Mouse (Mus musculus) heart, postnatal 0 days (tissue): ENCODE measurements around the gene Pdlim7. TPM values are rescaled to one million over a fixed set of nuclear protein-coding genes. Genes with fewer than 3 reads are reported as not detected.

Experiments used
- ATAC-seq: fragments of 200-750 bp; cut with Nextera tagmentation; 2 replicates; pipeline ENCODE4 v1.8.0; 2017; ENCODE audit warnings: low read depth, moderate number of reproducible peaks, moderate library complexity; ENCODE audit not compliant: insufficient read depth
- DNase-seq: peaks from one replicate; pipeline ENCODE4 v3.0.0-alpha.2; 2016; ENCODE audit warnings: low spot score
- H3K27ac ChIP-seq: fragments of 300-500 bp; sonication (generic); 2 replicates; pipeline ENCODE4 v1.5.1; 2014; ENCODE audit warnings: low read depth, mild to moderate bottlenecking
- H3K27me3 ChIP-seq: fragments of 300-500 bp; sonication (generic); 2 replicates; pipeline ENCODE4 v1.6.1; 2014; ENCODE audit warnings: low read length, mixed read lengths; ENCODE audit not compliant: control insufficient read depth, insufficient read depth
- H3K36me3 ChIP-seq: fragments of 300-500 bp; sonication (generic); replicated peaks from 2 replicates; pipeline ENCODE4 v1.6.1; 2014; ENCODE audit warnings: low read length, mixed read lengths; ENCODE audit not compliant: control insufficient read depth, insufficient read depth
- H3K4me1 ChIP-seq: fragments of 300-500 bp; sonication (generic); 2 replicates; pipeline ENCODE4 v1.6.1; 2014; ENCODE audit warnings: antibody characterized with exemption; ENCODE audit not compliant: control insufficient read depth, insufficient read depth
- H3K4me2 ChIP-seq: fragments of 300-500 bp; sonication (generic); 2 replicates; pipeline ENCODE4 v1.6.1; 2014; ENCODE audit warnings: low read depth, mild to moderate bottlenecking, low read length, moderate library complexity
- H3K4me3 ChIP-seq: fragments of 300-500 bp; sonication (generic); 2 replicates; pipeline ENCODE4 v1.5.1; 2014; ENCODE audit warnings: low read depth, low read length
- H3K9ac ChIP-seq: fragments of 300-500 bp; sonication (generic); replicated peaks from 2 replicates; pipeline ENCODE4 v1.6.1; 2014; ENCODE audit warnings: low read depth, low read length, mixed read lengths
- H3K9me3 ChIP-seq: fragments of 300-500 bp; sonication (generic); replicated peaks from 2 replicates; pipeline ENCODE4 v1.6.1; 2016; ENCODE audit warnings: low read length; ENCODE audit not compliant: control insufficient read depth
- CTCF ChIP-seq: IDR thresholded peaks from 2 replicates; pipeline ENCODE4 v1.5.1; 2016; ENCODE audit warnings: antibody characterized with exemption, control low read depth, low read depth
- EP300 ChIP-seq: IDR thresholded peaks from 2 replicates; pipeline ENCODE4 v1.6.1; 2016; ENCODE audit warnings: antibody characterized with exemption, low read depth
- WGBS: fragments of 180-500 bp; shearing (Covaris S2); extraction: QIAGEN DNeasy Blood & Tissue Kit; methylation state at CpG from one replicate; pipeline ENCODE4 v1.1.7; 2014; 5-methylcytosine and 5-hydroxymethylcytosine counted together
- polyA plus RNA-seq: library from polyadenylated mRNA; unstranded; fragments of >200 nt; fragmentation: Nextera tagmentation; extraction: Ambion mirVana; gene quantifications from 2 replicates; pipeline ENCODE4 v1.2.1, GENCODE M21; 2015
- total RNA-seq: library from RNA; depleted of rRNA; stranded (reverse); fragments of >200 nt; gene quantifications from 2 replicates; pipeline ENCODE4 v1.2.3, GENCODE M21; 2014; ENCODE audit warnings: low replicate concordance

Gene Pdlim7
- total and polyA plus RNA-seq, 2 experiments from 2014 or later: 186 to 210 TPM

DNA sequence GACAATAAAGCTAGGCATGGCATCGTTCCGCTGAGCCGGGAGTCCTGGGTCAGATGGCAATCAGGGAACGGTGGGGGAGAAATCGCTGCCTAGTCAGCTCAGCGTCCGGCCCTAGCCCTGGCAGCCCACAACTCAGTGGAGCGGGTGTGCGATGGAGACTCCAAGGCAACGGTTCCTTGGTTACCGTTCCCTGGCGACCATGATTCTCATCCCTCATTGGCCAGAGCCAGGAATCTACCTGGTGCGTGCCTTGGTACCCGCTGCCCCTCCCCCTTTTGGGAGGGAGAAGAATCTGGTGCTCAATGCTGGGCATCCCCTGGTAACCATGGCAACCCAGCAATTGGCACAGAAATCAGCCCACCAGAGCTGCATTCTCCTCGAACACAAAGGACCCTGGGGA lies 29.9 kb downstream of the Pdlim7 start:
- Histone ChIP-seq H3K27ac (peak overlapping the region; percentile 63), H3K4me3 (no peak overlapping the region), H3K27me3 (peaks cover 78% of the 10 kb centered on the region), H3K9ac (no peak overlapping the region), H3K4me1 (0 out of 2 replicates have a peak, but pooled peaks cover 4% of the 10 kb centered on the region), H3K9me3 (no peaks in the 10 kb centered on the region), H3K4me2 (no peak overlapping the region), H3K36me3 (peaks cover 20% of the 10 kb centered on the region)
- WGBS: 47% methylated on average over 15 of the region's 15 CpGs
- TF ChIP-seq EP300: no peak
- TF ChIP-seq CTCF: no peak
- no peak for ATAC-seq
- DNase-seq: no peak

DNA sequence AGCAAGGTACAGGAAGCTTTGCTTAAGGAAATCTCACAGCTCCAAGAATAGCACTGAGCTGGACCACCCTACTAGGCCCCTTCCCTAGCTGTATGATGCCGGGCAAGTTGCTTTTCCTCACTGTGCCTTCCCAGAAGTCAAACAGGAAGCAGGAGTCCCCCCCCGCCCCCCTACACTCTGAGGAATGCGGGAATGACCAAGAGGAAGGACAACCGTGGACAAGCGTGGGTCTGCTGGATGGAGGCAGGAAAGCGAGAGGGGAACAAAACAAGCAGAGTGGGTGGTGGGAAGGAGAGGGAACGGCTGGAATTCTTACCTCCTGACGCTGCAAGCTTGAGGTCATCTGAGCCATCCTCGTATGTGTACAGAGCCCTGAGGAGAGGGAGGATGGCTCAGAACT lies 30.4 kb downstream of the Pdlim7 start:
- Histone ChIP-seq H3K4me2 (no peak overlapping the region), H3K4me1 (0 out of 2 replicates have a peak, but pooled peaks cover 4% of the 10 kb centered on the region), H3K27ac (peak overlapping the region; percentile 63), H3K36me3 (peaks cover 20% of the 10 kb centered on the region), H3K9ac (no peak overlapping the region), H3K9me3 (no peaks in the 10 kb centered on the region), H3K4me3 (no peak overlapping the region), H3K27me3 (peaks cover 73% of the 10 kb centered on the region)
- TF ChIP-seq EP300 (no peak), CTCF (no peak)
- peak; percentile 45 for DNase-seq
- no peak for ATAC-seq
- WGBS: 41% methylated on average over 9 of the region's 9 CpGs

DNA sequence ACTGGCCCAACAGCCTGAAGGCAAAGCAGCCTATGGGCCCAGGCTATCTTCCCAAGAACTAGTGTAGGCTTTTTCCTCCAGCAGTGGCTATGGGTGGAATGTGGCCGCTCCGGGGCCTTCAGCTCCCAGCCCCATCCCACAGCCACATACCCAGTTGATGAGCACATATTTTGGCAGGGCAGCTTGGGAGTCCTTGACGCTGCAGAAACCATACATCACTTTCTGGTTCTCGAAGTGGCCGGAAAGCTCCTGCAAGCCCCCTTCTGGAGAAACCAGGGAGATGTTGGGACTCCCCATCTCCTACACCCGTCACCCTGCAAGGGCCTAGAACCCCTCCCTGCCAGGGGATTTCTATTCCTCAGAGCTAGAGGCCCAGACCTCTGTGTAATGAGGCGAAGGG lies 30.9 kb downstream of the Pdlim7 start:
- peaks cover 20% of the 10 kb centered on the region for H3K36me3 ChIP-seq
- WGBS: 53% methylated on average over 7 of the region's 7 CpGs
- TF ChIP-seq EP300: no peak
- TF ChIP-seq CTCF: no peak
- H3K27me3 ChIP-seq: peaks cover 70% of the 10 kb centered on the region
- H3K9ac ChIP-seq: no peak overlapping the region
- H3K4me2 ChIP-seq: no peak overlapping the region
- H3K27ac ChIP-seq: peak overlapping the region; percentile 63
- H3K9me3 ChIP-seq: no peaks in the 10 kb centered on the region
- H3K4me3 ChIP-seq: no peak overlapping the region
- ATAC-seq (peak; percentile 25; the same call in 1 of the 2 replicates), DNase-seq (peak; percentile 39)
- H3K4me1 ChIP-seq: 0 out of 2 replicates have a peak, but pooled peaks cover 4% of the 10 kb centered on the region

DNA sequence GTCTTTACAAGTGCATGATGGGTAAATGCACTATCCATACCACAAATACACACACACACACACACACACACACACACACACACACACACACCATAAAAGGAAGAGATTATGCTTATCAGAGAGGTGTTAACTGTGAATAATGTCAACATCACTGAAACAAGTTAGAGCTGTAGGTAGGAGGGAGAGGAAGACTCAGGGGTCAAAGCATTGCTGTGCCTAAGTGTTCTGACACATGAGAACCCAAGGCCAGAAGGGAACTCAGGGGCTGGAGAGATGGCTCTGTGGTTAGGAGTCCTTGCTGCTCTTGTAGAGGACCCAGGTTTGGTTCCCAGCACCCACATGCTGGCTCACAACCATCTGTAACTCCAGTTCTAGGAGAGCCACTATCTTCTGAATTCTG lies 33.5 kb downstream of the Pdlim7 start:
- H3K9me3 ChIP-seq: no peaks in the 10 kb centered on the region
- DNase-seq (no peak), ATAC-seq (no peak)
- no peak overlapping the region for H3K27ac ChIP-seq
- no peak overlapping the region for H3K4me3 ChIP-seq
- peaks cover 65% of the 10 kb centered on the region for H3K27me3 ChIP-seq
- H3K9ac ChIP-seq: no peak overlapping the region
- H3K36me3 ChIP-seq: peaks cover 37% of the 10 kb centered on the region
- H3K4me2 ChIP-seq: no peak overlapping the region
- H3K4me1 ChIP-seq: 0 out of 2 replicates have a peak, but pooled peaks cover 4% of the 10 kb centered on the region
- no peak for TF ChIP-seq EP300

DNA sequence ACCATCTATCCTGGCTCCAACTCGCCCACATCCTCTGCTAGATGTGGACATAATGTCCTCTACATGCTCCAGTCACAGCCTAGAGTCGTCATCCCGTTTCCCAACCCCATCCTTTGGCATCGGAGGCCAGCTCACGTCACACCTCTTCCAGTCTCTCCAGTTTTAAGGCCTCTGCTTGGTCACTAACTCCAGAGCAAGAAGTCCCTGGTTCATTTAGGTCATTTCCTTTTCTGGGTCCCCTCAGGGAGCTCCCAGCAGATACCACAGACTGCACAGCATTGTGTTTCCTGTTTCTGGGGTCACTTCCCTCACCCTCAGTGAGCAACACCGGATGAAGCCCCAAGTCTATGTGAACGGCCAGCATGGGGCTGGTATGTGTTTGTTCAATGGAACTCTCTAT lies 34.5 kb downstream of the Pdlim7 start:
- DNase-seq (peak; percentile 67), ATAC-seq (peak; percentile 57)
- WGBS: 66% methylated on average over 7 of the region's 7 CpGs
- no peaks in the 10 kb centered on the region for H3K9me3 ChIP-seq
- peaks cover 42% of the 10 kb centered on the region for H3K36me3 ChIP-seq
- H3K27ac ChIP-seq: peak overlapping the region; percentile 60
- H3K4me3 ChIP-seq: no peak overlapping the region
- TF ChIP-seq CTCF (no peak), EP300 (0 out of 2 replicates have a peak, but pooled peaks have one; percentile 28)
- no peak overlapping the region for H3K9ac ChIP-seq
- peaks cover 64% of the 10 kb centered on the region for H3K27me3 ChIP-seq
- H3K4me2 ChIP-seq: no peak overlapping the region
- 0 out of 2 replicates have a peak, but pooled peaks cover 2% of the 10 kb centered on the region for H3K4me1 ChIP-seq

DNA sequence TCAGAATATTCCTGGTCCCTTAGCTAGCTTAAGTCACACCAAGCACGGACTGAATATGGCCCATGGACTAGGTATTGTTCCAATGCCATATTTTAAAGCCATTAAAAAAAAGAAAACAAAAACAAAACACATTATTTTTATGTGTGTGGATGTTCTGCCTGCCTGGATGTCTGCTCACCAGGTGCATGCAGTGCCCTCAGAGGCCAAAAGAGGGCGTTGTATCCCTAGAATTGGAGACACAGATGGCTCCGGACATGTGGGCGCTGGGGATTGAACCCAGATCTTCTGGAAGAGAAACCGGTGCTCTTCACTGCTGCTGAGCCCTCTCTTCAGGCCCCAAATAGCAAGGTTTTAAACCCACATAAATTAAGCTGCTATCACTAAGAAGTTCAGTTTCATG lies 35.4 kb downstream of the Pdlim7 start:
- H3K9me3 ChIP-seq: no peaks in the 10 kb centered on the region
- ATAC-seq: no peak

More for the DNA sequence above, 35.4 kb downstream of the Pdlim7 start:
- Histone ChIP-seq H3K27ac (peak overlapping the region; percentile 60; the same call in 1 of the 2 replicates), H3K27me3 (peaks cover 64% of the 10 kb centered on the region), H3K36me3 (peaks cover 42% of the 10 kb centered on the region), H3K4me1 (no peaks in the 10 kb centered on the region), H3K4me3 (no peak overlapping the region), H3K9ac (no peak overlapping the region), H3K4me2 (no peak overlapping the region)
- WGBS: 61% methylated on average over 5 of the region's 5 CpGs
- TF ChIP-seq CTCF: peak; percentile 35; the same call in 1 of the 2 replicates
- no peak for TF ChIP-seq EP300
- no peak for DNase-seq
